Mouse (Mus musculus): ENCODE measurements at regions not wholly inside any gene's neighbourhood (a gene's known extent, or its start where the extent isn't known, plus 50 kb on each side); places are given as distances from the start of the nearest gene placed in this dataset.

DNA sequence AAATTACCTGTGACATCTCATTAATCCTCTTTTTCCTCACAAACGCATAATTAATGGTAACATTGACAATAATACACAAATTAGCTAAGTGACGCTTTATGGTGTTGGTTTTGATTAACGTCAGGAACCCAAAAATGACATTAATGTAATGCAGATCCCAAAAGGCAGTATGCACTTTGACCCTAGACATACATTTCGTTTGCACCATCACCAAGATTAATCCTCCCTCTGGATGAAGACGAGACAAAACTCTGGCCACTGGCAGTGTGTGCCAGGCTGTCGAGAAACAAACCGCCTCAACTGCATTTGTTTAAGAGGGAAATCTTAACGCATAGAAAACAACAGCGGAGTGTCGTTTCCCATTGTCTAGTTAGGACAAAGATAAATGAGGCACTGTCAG lies 72.0 kb upstream of the BC052040 start:
- TF ChIP-seq CTCF (conservative IDR thresholded peaks at IDR 0.05; ENCODE audit: low read length): no peak
- no peak for TF ChIP-seq NANOG (IDR thresholded peaks at IDR 0.05; ENCODE audit: borderline replicate concordance, low read length)
